Mouse (Mus musculus): ENCODE data around the gene Mrpl51. TPM values are rescaled to one million over a fixed set of nuclear protein-coding genes. Genes with fewer than 3 reads are reported as not detected.

Mrpl51 gene
- polyA plus RNA-seq, 1 experiment = 21.2 TPM

GRCm38 (mm10) chr6:125163801-125164657 lies 27.6 kb upstream of the Mrpl51 start:
- Histone ChIP-seq H3K36me3 (ENCODE audit: control insufficient read depth, insufficient read depth, low read length) (peaks cover 23% of the 10 kb centered on the region), H3K4me3 (ENCODE audit: extremely low read depth, insufficient read depth, insufficient read length) (peak overlapping the region; percentile 87), H3K4me1 (ENCODE audit: control insufficient read depth, insufficient read depth, insufficient read length) (peaks cover 10% of the 10 kb centered on the region; the same call in 1 of the 2 replicates), H3K27ac (ENCODE audit: insufficient read depth, low read length) (peak overlapping the region; percentile 67), H3K27me3 (ENCODE audit: control insufficient read depth, insufficient read depth, low read length) (no peaks in the 10 kb centered on the region)
- 15% methylated on average over 20 of the region's 20 CpGs for WGBS
- TF ChIP-seq POLR2A (IDR thresholded peaks at IDR 0.05; ENCODE audit: low read depth, low read length) = no peak
- no peak for DNase-seq (ENCODE audit: low read depth in 1 of 2, low spot score in 2 of 2)

DNA sequence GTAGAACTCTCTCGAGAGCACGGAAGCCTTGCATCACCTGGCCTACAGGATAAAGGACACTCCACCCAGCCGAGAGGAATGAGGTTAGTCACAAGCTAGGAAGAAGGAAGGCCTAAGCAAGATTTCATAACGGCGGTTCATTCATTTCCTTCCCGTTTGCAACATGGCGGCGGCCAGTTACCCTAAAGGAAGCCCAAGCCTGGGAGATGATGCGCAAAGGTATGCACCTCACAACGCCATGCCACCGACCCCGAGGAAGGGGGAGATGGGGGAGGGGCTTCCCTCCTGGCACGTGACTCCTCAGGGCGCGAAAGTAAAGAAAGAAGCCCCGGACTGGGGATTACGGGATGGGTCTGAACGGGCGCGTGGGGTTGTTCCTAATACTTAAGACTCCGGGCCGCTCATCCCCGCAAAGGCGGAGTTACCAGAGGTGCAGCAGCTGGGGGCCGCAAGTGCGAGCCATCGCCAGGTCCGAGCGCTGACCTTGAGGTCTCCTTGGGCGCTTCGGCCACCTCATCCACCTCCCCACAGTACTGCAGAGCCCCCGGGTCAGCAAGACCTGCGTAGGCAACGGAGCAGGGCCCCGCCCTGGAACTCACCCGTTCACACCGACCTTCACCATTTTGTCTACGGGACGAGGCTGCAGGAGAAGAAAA lies 26.8 kb upstream of the Mrpl51 start:
- Histone ChIP-seq H3K36me3 (ENCODE audit: control insufficient read depth, insufficient read depth, low read length) (peaks cover 19% of the 10 kb centered on the region), H3K4me1 (ENCODE audit: control insufficient read depth, insufficient read depth, insufficient read length) (peaks cover 10% of the 10 kb centered on the region; the same call in 1 of the 2 replicates)
- no peak for TF ChIP-seq POLR2A (IDR thresholded peaks at IDR 0.05; ENCODE audit: low read depth, low read length)
- no peak for TF ChIP-seq CTCF (IDR thresholded peaks at IDR 0.05; ENCODE audit: extremely low read depth, insufficient read depth, insufficient read length, insufficient replicate concordance)

GRCm38 (mm10) chr6:125165328-125165891 lies 26.2 kb upstream of the Mrpl51 start:
- peak; percentile 90 to 94 for DNase-seq (ENCODE audit: low read depth in 1 of 2, low spot score in 2 of 2)
- H3K4me1 ChIP-seq (ENCODE audit: control insufficient read depth, insufficient read depth, insufficient read length) = peaks cover 10% of the 10 kb centered on the region; the same call in 1 of the 2 replicates
- WGBS = under 1% methylated on average over 36 of the region's 36 CpGs

More for the DNA sequence above, 26.8 kb upstream of the Mrpl51 start:
- WGBS = under 1% methylated on average over 39 of the region's 39 CpGs
- peak overlapping the region; percentile 87 for H3K4me3 ChIP-seq (ENCODE audit: extremely low read depth, insufficient read depth, insufficient read length)
- no peaks in the 10 kb centered on the region for H3K27me3 ChIP-seq (ENCODE audit: control insufficient read depth, insufficient read depth, low read length)
- DNase-seq (ENCODE audit: low read depth in 1 of 2, low spot score in 2 of 2) = peak; percentile 32 to 45
- H3K27ac ChIP-seq (ENCODE audit: insufficient read depth, low read length) = peak overlapping the region; percentile 67

GRCm38 (mm10) chr6:125166051-125166751 lies 25.4 kb upstream of the Mrpl51 start, which contains the start of gene Gapdh:
Gene Gapdh, minus strand, starts transcription at chr6:125166467.
- Histone ChIP-seq H3K4me3 (ENCODE audit: extremely low read depth, insufficient read depth, insufficient read length) (peak within 1 kb of the TSS; percentile 87), H3K27me3 (ENCODE audit: control insufficient read depth, insufficient read depth, low read length) (no peaks in the 10 kb centered on the region), H3K27ac (ENCODE audit: insufficient read depth, low read length) (peak within 1 kb of the TSS; percentile 67), H3K4me1 (ENCODE audit: control insufficient read depth, insufficient read depth, insufficient read length) (peaks cover 10% of the 10 kb centered on the region; the same call in 1 of the 2 replicates), H3K36me3 (ENCODE audit: control insufficient read depth, insufficient read depth, low read length) (peaks cover 13% of the 10 kb centered on the region)
- DNase-seq (ENCODE audit: low read depth in 1 of 2, low spot score in 2 of 2) = no peak
- 6% methylated on average over 18 of the region's 18 CpGs for WGBS
- TF ChIP-seq POLR2A (IDR thresholded peaks at IDR 0.05; ENCODE audit: low read depth, low read length) (no peak), CTCF (IDR thresholded peaks at IDR 0.05; ENCODE audit: extremely low read depth, insufficient read depth, insufficient read length, insufficient replicate concordance) (no peak)

More at GRCm38 (mm10) chr6:125165328-125165891, 26.2 kb upstream of the Mrpl51 start:
- H3K27ac ChIP-seq (ENCODE audit: insufficient read depth, low read length) = peak overlapping the region; percentile 67
- peaks cover 16% of the 10 kb centered on the region for H3K36me3 ChIP-seq (ENCODE audit: control insufficient read depth, insufficient read depth, low read length)
- H3K27me3 ChIP-seq (ENCODE audit: control insufficient read depth, insufficient read depth, low read length) = no peaks in the 10 kb centered on the region
- H3K4me3 ChIP-seq (ENCODE audit: extremely low read depth, insufficient read depth, insufficient read length) = peak overlapping the region; percentile 87
- peak; percentile 98 for TF ChIP-seq POLR2A (IDR thresholded peaks at IDR 0.05; ENCODE audit: low read depth, low read length)
- no peak for TF ChIP-seq CTCF (IDR thresholded peaks at IDR 0.05; ENCODE audit: extremely low read depth, insufficient read depth, insufficient read length, insufficient replicate concordance)

DNA sequence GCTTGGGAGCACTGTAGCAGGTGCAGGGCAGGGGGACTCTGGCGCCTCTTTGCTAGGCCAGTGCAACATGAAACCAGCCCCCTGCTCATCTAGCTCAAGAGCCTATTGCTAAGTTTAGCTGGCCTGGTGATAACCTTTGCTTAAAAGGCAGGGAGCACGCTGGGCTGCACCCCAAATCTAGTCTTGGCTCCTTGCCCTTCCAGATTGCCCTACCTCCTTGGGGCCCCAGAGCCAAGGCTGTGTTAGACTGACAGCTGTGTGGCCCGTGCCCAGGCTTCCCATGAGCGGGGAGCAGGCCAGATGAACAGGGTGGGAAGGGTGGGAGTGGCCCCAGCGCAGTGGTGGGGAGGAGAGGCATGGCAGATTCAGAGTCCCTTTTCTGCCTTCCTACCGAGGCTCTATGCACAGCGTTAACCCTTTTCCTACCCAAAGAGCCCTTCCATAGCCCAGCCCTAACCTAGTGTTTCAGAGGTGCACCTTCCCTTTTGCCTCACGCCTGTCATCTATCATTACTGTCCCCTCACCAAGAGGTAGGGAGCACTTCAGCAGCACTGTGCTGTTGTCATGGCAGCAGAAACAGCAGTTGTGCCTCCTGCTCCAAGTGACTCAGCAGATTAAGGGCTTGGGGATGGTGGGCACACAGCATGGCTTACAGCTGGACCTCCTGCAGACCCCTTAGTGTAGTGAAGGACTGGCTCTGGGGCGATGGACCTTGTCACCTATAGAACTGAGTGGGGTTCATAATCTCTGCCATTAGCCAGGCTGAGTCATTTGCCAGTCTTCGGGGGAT lies 24.5 kb upstream of the Mrpl51 start:
- H3K36me3 ChIP-seq (ENCODE audit: control insufficient read depth, insufficient read depth, low read length) = peaks cover 10% of the 10 kb centered on the region
- 58% methylated on average over 10 of the region's 10 CpGs for WGBS
- H3K27ac ChIP-seq (ENCODE audit: insufficient read depth, low read length) = no peak overlapping the region

More for the DNA sequence above, 24.5 kb upstream of the Mrpl51 start:
- Histone ChIP-seq H3K4me3 (ENCODE audit: extremely low read depth, insufficient read depth, insufficient read length) (no peak overlapping the region), H3K27me3 (ENCODE audit: control insufficient read depth, insufficient read depth, low read length) (no peaks in the 10 kb centered on the region), H3K4me1 (ENCODE audit: control insufficient read depth, insufficient read depth, insufficient read length) (peaks cover 10% of the 10 kb centered on the region; the same call in 1 of the 2 replicates)
- TF ChIP-seq CTCF (IDR thresholded peaks at IDR 0.05; ENCODE audit: extremely low read depth, insufficient read depth, insufficient read length, insufficient replicate concordance) (no peak), POLR2A (IDR thresholded peaks at IDR 0.05; ENCODE audit: low read depth, low read length) (no peak)
- DNase-seq (ENCODE audit: low read depth in 1 of 2, low spot score in 2 of 2) = no peak

All from spleen, adult 2 months (tissue).